Mouse (Mus musculus) cortical plate, adult 2 months (tissue): ENCODE results near the gene Olfr1349.

Experiments
- CTCF ChIP-seq: fragments of 200-500 bp; IDR thresholded peaks from 2 replicates; pipeline ENCODE4 v1.5.1; 2011; ENCODE audit warnings: mild to moderate bottlenecking, control low read depth, low read length; ENCODE audit not compliant: insufficient read depth; ENCODE audit errors: extremely low read depth
- POLR2A ChIP-seq: fragments of 200-500 bp; IDR thresholded peaks from 2 replicates; pipeline ENCODE4 v1.6.1; 2011; ENCODE audit warnings: mild to moderate bottlenecking, low read length, control low read depth; ENCODE audit not compliant: insufficient read depth; ENCODE audit errors: extremely low read depth

GRCm38 (mm10) chr7:6521666-6522065, 1.1 kb downstream of the Olfr1349 start:
- TF ChIP-seq CTCF (no peak), POLR2A (no peak)
